Mouse (Mus musculus): ENCODE data around the gene Ankrd44. TPM values are rescaled to one million over a fixed set of nuclear protein-coding genes. Genes with fewer than 3 reads are reported as not detected.

Ankrd44 gene
- polyA plus RNA-seq, 1 experiment from 2014 or later = 25.8 TPM

DNA sequence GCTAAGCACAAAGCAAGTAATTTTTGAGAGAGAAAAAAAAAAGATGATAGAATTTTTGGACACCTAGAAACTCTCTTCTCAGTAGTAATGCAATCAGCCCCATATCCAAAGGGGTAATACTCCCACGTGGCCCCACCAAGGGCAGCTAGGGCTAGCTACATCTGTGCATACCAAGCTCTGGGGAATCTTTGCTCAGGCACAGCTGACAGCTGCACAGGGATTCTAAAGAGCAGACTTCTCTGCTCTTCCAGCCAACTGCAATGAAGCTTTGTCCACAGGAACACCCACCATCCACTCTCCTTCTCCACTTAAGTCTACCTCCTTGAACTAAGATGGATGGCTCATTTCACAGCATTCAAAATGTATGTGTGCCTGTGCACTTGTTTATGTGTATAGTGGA is 246.6 kb downstream of the Ankrd44 start:
- H3K4me1 ChIP-seq = no peaks in the 10 kb centered on the region
- no peaks in the 10 kb centered on the region for H3K9me3 ChIP-seq
- H3K27ac ChIP-seq = no peak overlapping the region
- no peaks in the 10 kb centered on the region for H3K27me3 ChIP-seq
- H3K4me3 ChIP-seq = no peak overlapping the region
- no peak overlapping the region for H3K9ac ChIP-seq
- peaks cover 21% of the 10 kb centered on the region for H3K36me3 ChIP-seq
- ATAC-seq (ENCODE audit: insufficient number of reproducible peaks, insufficient read depth, low FRiP score, low TSS enrichment, low read depth) = no peak
- H3K4me2 ChIP-seq = no peak overlapping the region
- WGBS = 82% methylated on average over 1 of the region's 1 CpGs

DNA sequence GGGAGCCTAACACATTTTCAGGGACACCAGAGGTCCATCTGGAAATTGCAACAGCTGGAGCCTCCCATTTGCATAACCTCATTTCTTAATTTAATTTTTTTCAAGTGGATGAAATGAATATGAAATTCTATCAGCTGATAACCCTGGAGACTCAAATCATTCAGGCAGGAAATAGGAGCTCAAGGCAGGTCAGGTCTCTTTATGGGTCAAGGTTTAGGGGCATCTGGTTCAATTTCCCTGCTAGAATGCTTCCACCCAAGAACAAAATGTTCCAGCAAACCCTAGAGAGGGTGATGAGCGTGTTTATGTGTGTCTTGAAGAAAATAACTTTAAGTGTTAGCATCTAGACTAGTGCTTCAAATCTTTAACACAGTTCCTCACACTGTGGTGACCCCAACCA is 248.2 kb downstream of the Ankrd44 start:
- no peak overlapping the region for H3K27ac ChIP-seq
- WGBS = 74% methylated on average over 1 of the region's 1 CpGs
- H3K9me3 ChIP-seq = no peaks in the 10 kb centered on the region
- no peak overlapping the region for H3K4me3 ChIP-seq
- no peaks in the 10 kb centered on the region for H3K27me3 ChIP-seq
- no peak for ATAC-seq (ENCODE audit: insufficient number of reproducible peaks, insufficient read depth, low FRiP score, low TSS enrichment, low read depth)
- H3K4me2 ChIP-seq = no peak overlapping the region
- H3K9ac ChIP-seq = no peak overlapping the region
- H3K36me3 ChIP-seq = peaks cover 19% of the 10 kb centered on the region
- H3K4me1 ChIP-seq = no peaks in the 10 kb centered on the region

DNA sequence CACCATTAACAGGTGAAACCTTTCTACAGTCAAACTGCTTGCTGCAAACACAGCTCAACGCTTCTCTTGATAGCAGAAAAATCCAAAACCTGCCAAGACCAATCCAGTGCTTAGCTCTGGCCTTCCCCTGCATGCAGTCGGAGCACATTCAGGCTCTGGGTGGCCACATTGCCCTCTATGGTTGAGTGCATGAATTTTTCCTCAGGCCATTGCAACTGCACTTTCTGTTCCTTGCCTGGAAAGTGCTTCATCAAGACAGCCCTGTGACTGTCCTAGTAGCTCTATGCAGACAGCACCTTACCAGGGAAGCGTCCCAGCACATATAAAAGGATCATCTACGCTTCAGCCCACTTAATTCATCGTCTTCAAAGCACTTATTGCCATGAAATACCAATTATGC is 250.7 kb downstream of the Ankrd44 start:
- Histone ChIP-seq H3K27ac (no peak overlapping the region), H3K9me3 (no peaks in the 10 kb centered on the region), H3K4me3 (no peak overlapping the region), H3K9ac (no peak overlapping the region), H3K27me3 (no peaks in the 10 kb centered on the region), H3K36me3 (peaks cover 19% of the 10 kb centered on the region), H3K4me2 (no peak overlapping the region), H3K4me1 (no peaks in the 10 kb centered on the region)
- no peak for ATAC-seq (ENCODE audit: insufficient number of reproducible peaks, insufficient read depth, low FRiP score, low TSS enrichment, low read depth)
- 55% methylated on average over 5 of the region's 5 CpGs for WGBS

- H3K27ac ChIP-seq = no peak overlapping the region
- no peak overlapping the region for H3K4me3 ChIP-seq
- no peaks in the 10 kb centered on the region for H3K4me1 ChIP-seq
- no peaks in the 10 kb centered on the region for H3K27me3 ChIP-seq
- peaks cover 23% of the 10 kb centered on the region for H3K36me3 ChIP-seq
- no peak overlapping the region for H3K4me2 ChIP-seq
- 79% methylated on average over 2 of the region's 2 CpGs for WGBS
- H3K9me3 ChIP-seq = no peaks in the 10 kb centered on the region
- ATAC-seq (ENCODE audit: insufficient number of reproducible peaks, insufficient read depth, low FRiP score, low TSS enrichment, low read depth) = no peak
- H3K9ac ChIP-seq = no peak overlapping the region
Measured at GRCm38 (mm10) chr1:54667991-54668390, 258.2 kb downstream of the Ankrd44 start.

DNA sequence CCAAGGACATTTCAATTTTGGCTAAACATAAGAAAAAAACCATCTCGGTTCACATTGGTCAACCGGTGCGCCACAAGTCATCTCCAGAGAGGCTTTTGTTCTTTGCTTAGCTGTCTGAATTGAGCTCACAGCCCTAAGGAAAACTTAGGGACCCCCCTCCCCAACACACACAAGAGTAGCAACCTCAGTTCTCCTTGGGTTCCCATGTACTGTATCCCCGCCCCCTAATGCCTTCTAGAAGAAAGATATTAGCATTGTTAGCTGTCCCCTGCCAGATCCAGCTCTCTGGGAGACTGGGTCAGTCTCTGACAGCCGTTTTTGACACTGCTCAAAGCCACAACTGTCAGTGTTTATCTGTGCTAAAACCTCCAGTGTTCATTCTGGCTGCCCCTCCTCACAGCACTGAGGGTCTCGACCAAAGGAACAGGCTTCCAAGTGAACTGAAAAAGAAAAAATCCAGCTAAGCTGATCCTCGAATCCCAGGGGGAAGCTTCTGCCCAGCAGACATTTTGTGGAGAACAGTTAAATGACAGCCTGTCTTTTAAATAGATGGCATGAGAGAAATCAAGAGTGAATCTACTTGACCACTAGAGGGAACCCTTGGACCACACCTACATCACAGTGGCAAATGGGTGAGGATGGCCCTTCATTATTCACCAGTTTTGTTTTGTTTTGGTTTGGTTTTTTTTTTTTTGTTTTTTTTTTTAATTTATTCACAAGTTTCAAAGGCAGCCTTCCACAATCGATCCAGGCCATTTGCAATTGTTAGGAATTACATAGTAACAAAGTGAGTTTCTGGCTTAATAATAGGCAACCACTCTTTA is 260.4 kb downstream of the Ankrd44 start:
- H3K4me3 ChIP-seq = no peak overlapping the region
- peaks cover 42% of the 10 kb centered on the region for H3K36me3 ChIP-seq
- no peak overlapping the region for H3K4me2 ChIP-seq
- WGBS = 62% methylated on average over 8 of the region's 8 CpGs
- H3K27ac ChIP-seq = no peak overlapping the region
- no peak for ATAC-seq (ENCODE audit: insufficient number of reproducible peaks, insufficient read depth, low FRiP score, low TSS enrichment, low read depth)
- H3K9ac ChIP-seq = no peak overlapping the region
- H3K27me3 ChIP-seq = no peaks in the 10 kb centered on the region
- no peaks in the 10 kb centered on the region for H3K4me1 ChIP-seq
- H3K9me3 ChIP-seq = no peaks in the 10 kb centered on the region

DNA sequence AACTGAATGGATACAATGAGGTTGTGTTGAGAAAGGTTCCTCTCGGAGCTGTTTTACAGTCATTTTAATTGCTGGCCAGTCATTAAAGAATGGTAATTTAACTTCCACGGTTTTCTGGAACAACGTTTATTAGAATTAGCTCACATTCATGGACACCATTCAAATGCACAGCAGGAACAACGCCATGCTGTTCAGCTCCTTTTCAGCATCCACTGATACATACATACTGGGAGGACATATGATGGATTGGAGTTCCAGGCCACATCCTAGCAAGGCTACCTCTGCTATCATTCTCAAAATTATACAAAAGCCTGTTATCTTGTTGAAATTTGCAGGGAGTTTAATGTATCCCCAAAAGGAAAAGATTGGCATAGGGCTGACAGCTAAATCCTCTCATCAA is 261.1 kb downstream of the Ankrd44 start:
- no peaks in the 10 kb centered on the region for H3K27me3 ChIP-seq
- no peak overlapping the region for H3K4me2 ChIP-seq
- H3K4me3 ChIP-seq = no peak overlapping the region
- H3K4me1 ChIP-seq = no peaks in the 10 kb centered on the region
- H3K9ac ChIP-seq = no peak overlapping the region
- 86% methylated on average over 4 of the region's 4 CpGs for WGBS
- no peaks in the 10 kb centered on the region for H3K9me3 ChIP-seq
- no peak overlapping the region for H3K27ac ChIP-seq
- peaks cover 46% of the 10 kb centered on the region for H3K36me3 ChIP-seq
- ATAC-seq (ENCODE audit: insufficient number of reproducible peaks, insufficient read depth, low FRiP score, low TSS enrichment, low read depth) = no peak

DNA sequence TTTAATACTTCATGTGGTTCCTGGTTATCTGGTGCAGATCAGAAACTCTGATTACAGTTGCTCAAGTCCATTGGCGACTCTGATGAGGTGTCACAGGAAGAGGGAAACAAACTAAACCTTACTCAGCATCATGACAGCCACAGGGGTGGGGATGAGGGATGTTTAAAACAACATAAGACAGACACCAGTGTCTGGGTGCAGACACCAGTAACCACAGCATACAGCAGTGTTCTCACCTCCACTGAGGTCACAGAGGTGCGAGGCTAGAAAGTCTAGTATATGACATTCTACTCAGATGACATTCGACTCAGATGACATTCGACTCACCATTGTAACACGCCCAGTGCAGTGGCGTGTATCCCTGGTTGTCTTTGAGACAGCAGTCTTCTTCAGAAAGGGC is 265.5 kb downstream of the Ankrd44 start:
- H3K4me1 ChIP-seq = no peaks in the 10 kb centered on the region
- H3K27me3 ChIP-seq = no peaks in the 10 kb centered on the region
- no peaks in the 10 kb centered on the region for H3K9me3 ChIP-seq
- H3K4me2 ChIP-seq = no peak overlapping the region
- ATAC-seq (ENCODE audit: insufficient number of reproducible peaks, insufficient read depth, low FRiP score, low TSS enrichment, low read depth) = no peak
- WGBS = 85% methylated on average over 6 of the region's 6 CpGs
- H3K36me3 ChIP-seq = peaks cover 63% of the 10 kb centered on the region
- H3K27ac ChIP-seq = no peak overlapping the region
- no peak overlapping the region for H3K9ac ChIP-seq
- no peak overlapping the region for H3K4me3 ChIP-seq

DNA sequence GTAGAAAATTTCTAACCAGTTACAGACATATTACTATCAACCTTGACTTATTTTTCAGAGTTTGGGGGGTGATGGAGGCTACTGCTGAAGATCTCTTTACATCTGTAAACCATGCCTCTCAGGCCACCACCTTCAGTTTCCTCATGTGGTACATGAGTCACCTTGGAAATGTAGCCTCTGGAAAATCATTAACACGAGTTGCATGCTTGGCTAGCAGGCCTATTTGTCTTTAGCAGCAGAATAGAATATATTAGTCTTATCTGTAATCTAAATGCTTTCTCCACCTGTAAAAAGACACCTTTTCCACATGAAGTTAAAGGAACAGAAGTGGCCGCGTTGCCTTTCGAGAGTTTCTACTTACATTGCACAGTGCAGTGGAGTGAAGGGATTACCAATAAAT is 267.6 kb downstream of the Ankrd44 start:
- ATAC-seq (ENCODE audit: insufficient number of reproducible peaks, insufficient read depth, low FRiP score, low TSS enrichment, low read depth) = no peak
- H3K27me3 ChIP-seq = no peaks in the 10 kb centered on the region
- H3K9ac ChIP-seq = no peak overlapping the region
- H3K4me1 ChIP-seq = no peaks in the 10 kb centered on the region
- no peak overlapping the region for H3K4me3 ChIP-seq
- H3K36me3 ChIP-seq = peaks cover 65% of the 10 kb centered on the region
- H3K9me3 ChIP-seq = no peaks in the 10 kb centered on the region
- WGBS = 93% methylated on average over 4 of the region's 4 CpGs
- H3K4me2 ChIP-seq = no peak overlapping the region
- no peak overlapping the region for H3K27ac ChIP-seq

GRCm38 (mm10) chr1:54648237-54648636 is 277.9 kb downstream of the Ankrd44 start:
- no peaks in the 10 kb centered on the region for H3K27me3 ChIP-seq
- no peak overlapping the region for H3K27ac ChIP-seq
- no peak for ATAC-seq (ENCODE audit: insufficient number of reproducible peaks, insufficient read depth, low FRiP score, low TSS enrichment, low read depth)
- H3K4me2 ChIP-seq = no peak overlapping the region
- WGBS = 81% methylated on average over 5 of the region's 5 CpGs
- H3K4me1 ChIP-seq = peaks cover 4% of the 10 kb centered on the region; the same call in 1 of the 2 replicates
- peaks cover 28% of the 10 kb centered on the region for H3K36me3 ChIP-seq
- no peak overlapping the region for H3K4me3 ChIP-seq
- no peaks in the 10 kb centered on the region for H3K9me3 ChIP-seq
- no peak overlapping the region for H3K9ac ChIP-seq

DNA sequence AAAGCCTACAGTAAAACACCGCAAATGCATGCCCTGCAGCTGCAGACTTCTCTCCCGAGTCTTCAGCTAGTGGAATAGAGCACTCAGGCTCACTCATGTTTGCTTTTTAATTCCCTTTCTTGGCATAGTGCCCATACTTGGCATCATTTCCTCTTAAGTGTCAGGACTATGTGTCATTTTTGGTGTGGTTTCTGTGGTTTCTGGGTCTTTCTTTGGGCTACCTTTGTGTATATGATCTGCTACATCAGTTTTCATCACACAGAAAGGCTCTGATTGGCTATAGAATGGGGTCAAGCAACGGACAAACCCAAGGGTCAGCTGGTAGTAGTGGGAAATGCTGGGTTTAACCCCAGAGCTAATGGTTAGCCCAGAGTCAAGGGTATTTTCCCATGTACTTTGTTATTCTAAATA is 278.8 kb downstream of the Ankrd44 start:
- peaks cover 24% of the 10 kb centered on the region for H3K36me3 ChIP-seq

DNA sequence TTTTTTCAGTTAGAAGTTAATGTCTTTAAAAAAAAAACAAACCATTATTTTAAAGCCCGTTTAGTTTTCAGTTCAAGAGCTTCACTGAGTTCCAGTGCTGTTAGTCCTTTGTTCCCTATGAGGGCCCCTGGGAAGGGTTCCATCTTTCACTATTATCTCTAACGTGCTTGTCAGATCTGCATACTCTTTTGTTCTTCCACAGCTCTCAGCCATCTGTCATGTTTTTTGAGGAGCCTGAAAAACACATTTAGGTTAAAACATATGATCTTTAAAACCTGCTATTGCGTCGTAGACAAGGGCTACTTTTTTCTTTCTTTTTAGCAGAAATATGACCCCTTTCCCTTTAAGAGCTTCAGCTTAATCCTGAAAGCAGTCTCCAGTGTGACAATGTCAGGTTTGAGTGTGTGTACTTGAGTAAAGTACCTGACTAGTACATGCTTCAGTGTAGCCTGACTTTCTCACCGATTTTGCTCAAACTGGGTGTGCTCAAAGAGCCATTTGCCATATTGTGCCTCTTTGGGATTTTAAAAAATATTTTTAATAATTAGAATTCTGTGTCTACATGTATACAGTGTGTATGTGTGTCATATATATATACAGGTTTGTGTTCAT is 285.9 kb downstream of the Ankrd44 start:
- no peak for ATAC-seq (ENCODE audit: insufficient number of reproducible peaks, insufficient read depth, low FRiP score, low TSS enrichment, low read depth)
- WGBS = 40% methylated on average over 5 of the region's 5 CpGs
- no peak overlapping the region for H3K9ac ChIP-seq
- no peaks in the 10 kb centered on the region for H3K27me3 ChIP-seq
- no peak overlapping the region for H3K4me3 ChIP-seq
- H3K4me1 ChIP-seq = no peaks in the 10 kb centered on the region
- no peaks in the 10 kb centered on the region; the same call in 1 of the 2 replicates for H3K36me3 ChIP-seq
- H3K4me2 ChIP-seq = no peak overlapping the region
- no peaks in the 10 kb centered on the region for H3K9me3 ChIP-seq
- no peak overlapping the region for H3K27ac ChIP-seq

More for the DNA sequence above, 278.8 kb downstream of the Ankrd44 start:
- ATAC-seq (ENCODE audit: insufficient number of reproducible peaks, insufficient read depth, low FRiP score, low TSS enrichment, low read depth) = no peak
- 39% methylated on average over 3 of the region's 3 CpGs for WGBS
- no peak overlapping the region for H3K9ac ChIP-seq
- H3K4me3 ChIP-seq = no peak overlapping the region
- H3K9me3 ChIP-seq = no peaks in the 10 kb centered on the region
- H3K27ac ChIP-seq = no peak overlapping the region
- H3K4me1 ChIP-seq = peaks cover 4% of the 10 kb centered on the region; the same call in 1 of the 2 replicates
- no peaks in the 10 kb centered on the region for H3K27me3 ChIP-seq
- H3K4me2 ChIP-seq = no peak overlapping the region

DNA sequence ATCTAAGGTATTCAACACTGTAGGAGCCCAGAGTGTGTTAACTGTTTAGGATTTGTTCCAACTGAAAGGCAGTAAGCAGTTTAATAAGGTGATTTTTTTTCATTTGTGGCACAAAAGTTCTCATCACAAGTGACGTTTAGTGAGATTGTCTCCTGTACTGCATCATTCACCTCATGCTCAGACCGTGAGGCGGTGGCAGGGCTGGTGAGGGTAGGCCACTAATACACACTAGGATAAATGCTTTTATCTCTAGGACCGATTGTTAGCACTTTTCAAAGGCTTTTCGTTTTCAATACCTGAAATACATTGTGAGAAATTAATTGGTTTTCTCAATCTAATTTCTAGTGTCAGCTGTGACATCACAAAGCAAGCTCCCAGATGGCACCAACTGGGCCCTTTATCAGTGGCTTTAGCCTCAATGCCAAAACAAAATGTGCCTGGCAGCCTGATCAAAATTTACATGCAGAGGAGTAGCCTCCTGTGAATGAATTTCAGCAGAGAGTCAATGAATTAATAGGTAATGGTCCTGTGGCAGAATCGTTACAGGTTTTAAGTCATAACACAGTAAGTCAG is 286.6 kb downstream of the Ankrd44 start:
- H3K4me2 ChIP-seq = no peak overlapping the region
- no peak for ATAC-seq (ENCODE audit: insufficient number of reproducible peaks, insufficient read depth, low FRiP score, low TSS enrichment, low read depth)
- no peak overlapping the region for H3K27ac ChIP-seq
- H3K4me1 ChIP-seq = no peaks in the 10 kb centered on the region
- no peaks in the 10 kb centered on the region for H3K9me3 ChIP-seq
- H3K9ac ChIP-seq = no peak overlapping the region
- 84% methylated on average over 6 of the region's 6 CpGs for WGBS
- H3K4me3 ChIP-seq = no peak overlapping the region
- no peaks in the 10 kb centered on the region; the same call in 1 of the 2 replicates for H3K36me3 ChIP-seq
- H3K27me3 ChIP-seq = no peaks in the 10 kb centered on the region
